Mouse (Mus musculus) activated CD4-positive, CD25-positive, alpha-beta regulatory T cell, adult 4 months (primary cell): ENCODE measurements around the gene Dock2. TPM values are rescaled to one million over a fixed set of nuclear protein-coding genes. Genes with fewer than 3 reads are reported as not detected.
"Not testable (repeated sequence)": the region's sequence is repeated elsewhere in the genome, so short reads cannot be mapped to it uniquely, and the experiment has no call there.

Source experiments
- ATAC-seq: one replicate; pipeline ENCODE4 v1.8.0; 2017
- polyA plus RNA-seq, 2 experiments: library from polyadenylated mRNA; unstranded; fragments of 100-300 nt; shearing (Covaris generic); gene quantifications; one replicate each; pipeline ENCODE4 v1.2.1; 2017

The Dock2 gene
- polyA plus RNA-seq, 2 experiments from 2014 or later, result 271 to 290 TPM

- no peak for ATAC-seq
Observed at GRCm38 (mm10) chr11:34276363-34277046, 507.2 kb downstream of the Dock2 start.

- no peak for ATAC-seq
Observed at GRCm38 (mm10) chr11:34275941-34276340, 507.8 kb downstream of the Dock2 start.

DNA sequence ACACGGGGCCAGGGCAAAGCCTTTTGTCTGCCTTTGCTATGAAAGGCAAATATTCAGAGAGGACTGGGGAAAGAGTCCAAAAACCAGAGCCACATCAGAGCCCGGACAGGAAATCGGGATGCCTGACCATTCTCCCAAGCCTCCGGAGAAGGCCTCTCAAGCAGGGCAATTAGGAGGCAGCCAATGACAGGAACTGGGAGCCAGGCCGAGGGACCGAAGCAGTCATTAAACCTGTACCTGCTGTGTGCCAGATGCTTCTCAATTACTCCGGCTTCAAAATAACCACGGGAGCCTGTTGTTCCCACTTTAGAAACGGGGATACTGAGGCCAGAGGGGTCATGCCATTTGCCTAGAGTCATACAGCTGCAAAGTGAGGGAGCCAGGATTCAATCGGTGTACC is 511.7 kb downstream of the Dock2 start:
- no peak for ATAC-seq

- ATAC-seq, result no peak
Observed at GRCm38 (mm10) chr11:34264099-34264498, 519.6 kb downstream of the Dock2 start.

GRCm38 (mm10) chr11:34258849-34259469 is 524.7 kb downstream of the Dock2 start:
- ATAC-seq, result no peak

- no peak for ATAC-seq
Observed at GRCm38 (mm10) chr11:34257548-34258189, 526.0 kb downstream of the Dock2 start.

GRCm38 (mm10) chr11:34242979-34243378 is 540.7 kb downstream of the Dock2 start:
- no peak for ATAC-seq

GRCm38 (mm10) chr11:34240252-34240651 is 543.4 kb downstream of the Dock2 start:
- ATAC-seq, result no peak

GRCm38 (mm10) chr11:34239691-34240090 is 544.0 kb downstream of the Dock2 start:
- no peak for ATAC-seq

DNA sequence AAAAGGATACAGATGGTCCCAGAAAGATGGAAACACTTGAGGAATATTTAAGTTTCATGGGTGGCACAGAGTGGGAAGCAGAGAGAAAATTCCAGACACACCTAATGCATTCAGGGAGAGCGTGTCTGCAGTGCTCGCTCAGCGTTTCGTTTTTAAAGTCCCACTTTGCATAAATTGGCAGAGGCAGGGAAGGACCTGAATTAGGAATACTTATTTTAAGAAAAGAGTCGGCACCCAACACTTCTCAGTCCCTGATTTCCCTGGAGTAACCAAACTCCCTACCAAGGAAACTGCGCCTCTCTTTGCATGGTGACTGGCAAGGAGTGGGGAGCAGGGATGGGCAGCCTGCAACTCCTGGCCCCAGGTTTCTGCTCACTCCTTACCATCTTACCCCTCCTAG is 546.8 kb downstream of the Dock2 start:
- ATAC-seq, result no peak

DNA sequence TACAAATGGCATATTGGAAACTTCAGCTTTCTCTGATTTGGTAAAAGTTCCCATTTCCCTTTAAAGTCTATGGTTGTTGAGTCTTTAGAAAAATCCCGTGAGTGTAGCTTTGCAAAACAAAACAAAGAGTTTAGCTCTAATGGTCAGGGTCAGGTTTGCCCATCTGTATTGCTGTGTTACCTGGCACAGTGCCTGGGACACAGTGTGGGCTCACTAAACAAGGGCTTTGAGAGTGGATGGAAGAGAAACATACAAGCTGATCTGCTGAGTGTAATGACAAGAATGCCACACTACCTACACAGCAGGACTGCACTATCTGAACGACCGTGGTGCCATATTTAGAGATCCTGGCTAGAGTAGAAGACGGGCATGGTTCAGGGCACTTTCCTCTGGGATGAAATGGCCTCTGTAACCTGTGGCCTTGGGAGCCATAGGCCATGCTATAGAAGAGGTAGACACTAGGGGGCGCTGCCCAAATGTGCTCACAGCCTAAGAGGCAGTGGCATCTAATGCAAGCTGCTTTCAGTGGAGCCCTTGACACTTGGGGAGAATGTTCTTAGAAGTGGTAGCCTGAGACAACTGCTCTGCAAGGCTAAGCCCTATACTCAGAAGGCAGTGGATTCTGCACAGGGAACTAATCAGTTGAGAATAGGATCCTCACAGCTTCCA is 547.5 kb downstream of the Dock2 start:
- ATAC-seq, result no peak

DNA sequence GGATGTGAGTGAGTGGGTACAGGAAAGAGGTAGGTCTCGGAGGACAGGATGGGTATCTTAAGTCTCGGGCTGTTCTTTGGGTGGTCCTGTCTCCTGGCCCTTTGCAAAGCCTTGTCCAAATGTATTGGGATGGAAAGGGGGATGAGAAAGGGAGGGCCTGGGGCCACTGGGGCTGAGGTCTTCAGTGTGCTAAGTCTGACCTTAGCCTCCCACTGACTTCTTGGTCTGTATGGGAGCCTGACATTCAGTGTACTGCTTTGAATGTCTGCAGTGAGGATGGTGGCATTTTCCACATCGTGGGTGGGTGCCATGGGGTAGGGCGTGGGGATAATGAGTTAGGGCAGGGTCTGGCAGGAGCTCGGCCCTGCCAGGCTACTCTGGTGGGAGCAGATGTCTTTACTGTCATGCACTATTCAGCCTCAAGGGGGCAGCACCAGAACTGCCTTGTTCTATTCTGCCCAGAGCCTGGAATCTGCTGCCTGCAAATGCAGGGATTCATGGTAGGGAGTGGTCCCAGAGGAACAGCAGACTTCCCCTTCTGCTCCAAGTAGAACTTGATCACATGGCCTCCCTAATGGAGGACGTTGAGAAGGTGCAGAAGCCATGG is 554.8 kb downstream of the Dock2 start:
- ATAC-seq, result no peak

GRCm38 (mm10) chr11:34227180-34227579 is 556.5 kb downstream of the Dock2 start:
- ATAC-seq, result no peak

DNA sequence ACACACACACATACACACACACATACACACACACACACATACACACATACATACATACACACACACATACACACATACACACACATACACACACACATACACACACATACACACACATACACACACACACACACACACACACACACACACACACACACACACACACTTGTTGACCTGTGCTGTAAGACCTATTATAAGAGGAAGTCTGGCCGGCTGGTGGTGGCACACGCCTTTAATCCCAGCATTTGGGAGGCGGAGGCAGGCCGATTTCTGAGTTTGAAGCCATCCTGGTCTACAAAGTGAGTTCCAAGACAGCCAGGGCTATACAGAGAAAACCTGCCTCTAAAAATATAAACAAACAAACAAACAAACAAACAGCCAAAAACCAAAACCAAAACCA is 563.1 kb downstream of the Dock2 start:
- not testable (repeated sequence) for ATAC-seq

DNA sequence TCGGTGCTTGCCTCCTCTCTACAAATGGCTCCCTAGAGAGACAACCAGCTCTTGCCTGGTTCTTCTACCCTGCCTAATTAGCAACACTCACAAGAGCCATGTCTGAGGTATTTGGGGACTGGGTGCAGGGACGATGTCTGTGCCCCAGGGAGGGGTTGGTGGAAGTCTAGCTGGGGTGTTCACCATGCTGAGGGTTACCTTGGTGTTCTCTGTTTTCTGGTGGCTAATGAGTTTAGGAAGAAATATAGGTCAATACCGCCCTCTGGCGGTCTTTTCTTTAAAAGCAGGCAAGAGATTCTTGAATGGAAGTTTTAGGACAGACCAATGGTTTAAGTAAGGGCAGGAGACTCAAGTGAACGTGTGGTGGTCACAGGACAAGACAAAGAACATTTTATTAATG is 570.8 kb downstream of the Dock2 start:
- ATAC-seq, result no peak

DNA sequence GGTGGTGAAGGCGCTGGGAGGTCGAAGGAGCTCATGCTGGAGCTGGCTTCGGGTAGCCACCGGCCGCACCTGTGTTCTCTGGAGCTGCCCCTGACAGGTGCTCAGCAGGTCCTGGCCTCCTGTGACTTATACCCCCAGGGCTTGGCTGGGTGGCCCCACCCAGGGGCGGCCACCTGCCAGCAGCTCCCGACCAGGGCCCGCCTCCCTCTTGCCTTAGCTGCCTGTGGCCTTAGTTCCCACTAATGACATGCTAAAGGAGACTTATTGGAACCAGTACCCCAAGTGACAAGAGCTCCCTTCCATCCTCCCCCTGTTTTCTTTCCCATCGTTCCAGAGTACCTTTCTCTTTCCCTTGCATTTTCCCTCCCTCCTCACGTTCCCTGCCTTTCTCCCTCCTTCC is 575.7 kb downstream of the Dock2 start, which contains the start of gene Foxi1:
Gene Foxi1, minus strand, starts transcription at position 101 of the 400 bp plus-strand sequence.
- ATAC-seq, result no peak

DNA sequence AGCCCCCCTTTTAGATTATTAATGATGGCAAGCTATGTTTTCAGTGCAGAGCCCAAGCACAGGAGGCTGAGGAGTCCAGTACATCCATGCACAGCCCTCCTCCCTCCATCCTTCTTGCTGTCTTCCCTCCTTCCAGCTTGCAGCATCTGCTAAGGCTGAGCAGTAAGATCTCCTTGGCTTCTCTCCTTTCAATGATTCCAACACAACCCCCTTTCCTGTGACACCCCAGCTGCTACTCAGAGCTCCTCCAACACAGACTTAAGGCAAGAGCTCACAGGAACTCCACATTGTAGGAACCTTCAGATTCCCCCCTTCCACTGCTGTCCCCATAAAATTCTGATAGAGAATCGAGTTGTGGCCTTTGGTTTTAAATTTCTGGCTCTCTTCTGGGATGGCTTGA is 580.9 kb downstream of the Dock2 start:
- no peak for ATAC-seq

DNA sequence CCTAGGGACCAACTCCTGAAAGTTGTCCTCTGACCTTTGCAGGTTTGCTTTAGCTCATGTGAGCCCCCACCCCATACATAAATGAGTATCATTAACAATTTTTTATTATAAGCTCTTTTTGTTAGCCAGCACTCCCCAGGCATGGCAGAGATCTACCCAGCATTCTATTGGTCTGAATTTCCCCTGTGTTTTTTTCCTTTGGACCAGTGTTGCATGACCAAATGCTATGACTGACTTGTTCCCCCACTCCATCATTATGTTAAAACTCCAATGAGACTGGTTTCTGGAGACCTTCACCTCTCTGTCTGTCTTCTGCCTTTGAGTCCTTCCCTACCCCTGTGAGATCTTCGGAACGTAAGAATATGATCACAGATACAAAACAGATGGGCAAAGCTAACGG is 588.5 kb downstream of the Dock2 start:
- no peak for ATAC-seq

- ATAC-seq, result no peak
Observed at GRCm38 (mm10) chr11:34194158-34194941, 589.3 kb downstream of the Dock2 start.

DNA sequence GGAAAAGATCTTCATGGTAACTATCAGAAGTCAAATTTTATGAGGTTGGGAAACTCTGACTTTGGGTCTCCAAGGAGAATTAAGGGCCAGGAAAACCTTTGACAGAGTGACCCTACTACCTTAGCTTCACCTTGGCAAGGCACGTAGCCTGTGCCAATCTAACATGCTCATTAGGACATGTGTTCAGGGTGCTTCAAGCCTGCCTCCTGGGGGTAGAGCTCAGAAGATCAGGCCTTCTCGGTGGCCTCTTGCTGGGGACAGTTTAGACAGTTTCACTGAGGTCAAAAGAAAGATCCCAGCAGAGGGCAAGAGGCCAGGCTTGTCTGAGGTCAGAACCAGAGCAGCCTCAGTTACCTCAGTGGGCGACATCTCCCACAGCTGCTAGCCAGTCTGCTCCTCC is 590.0 kb downstream of the Dock2 start:
- ATAC-seq, result no peak

DNA sequence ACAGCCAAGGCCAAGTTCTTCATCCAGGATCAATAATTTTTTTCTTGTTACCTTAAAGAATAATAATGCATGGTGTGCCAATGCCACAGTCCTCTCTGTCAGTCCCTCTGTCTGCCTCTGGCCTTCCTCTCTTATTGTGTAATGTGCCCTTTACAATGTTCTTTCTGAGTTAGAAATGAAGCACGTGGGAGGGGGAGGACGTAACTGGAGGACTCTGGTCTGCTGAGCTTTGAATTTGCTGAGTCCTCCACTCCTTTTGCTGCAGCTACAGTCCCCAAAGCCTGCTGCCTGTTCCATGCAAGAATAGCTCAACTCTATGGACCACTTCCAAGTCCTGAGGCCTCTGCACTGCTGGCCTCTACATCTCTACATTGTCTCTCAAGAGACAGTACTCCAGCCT is 599.4 kb downstream of the Dock2 start:
- no peak for ATAC-seq
